Mouse (Mus musculus): ENCODE results near the gene Tex19.1. TPM values are rescaled to one million over a fixed set of nuclear protein-coding genes. Genes with fewer than 3 reads are reported as not detected.

The Tex19.1 gene
- polyA plus RNA-seq, 1 experiment from 2014 or later, result not detected

GRCm38 (mm10) chr11:121154203-121154602, 8.3 kb downstream of the Tex19.1 start:
- peaks cover 42% of the 10 kb centered on the region for H3K27me3 ChIP-seq
- 41% methylated on average over 4 of the region's 4 CpGs for WGBS
- 0 out of 2 replicates have a peak, but pooled peaks cover 6% of the 10 kb centered on the region for H3K4me1 ChIP-seq
- no peaks in the 10 kb centered on the region for H3K36me3 ChIP-seq
- no peaks in the 10 kb centered on the region for H3K9me3 ChIP-seq
- no peak for ATAC-seq (ENCODE audit: borderline replicate concordance, extremely low read depth, low FRiP score, low TSS enrichment)
- no peak overlapping the region for H3K9ac ChIP-seq
- no peak overlapping the region for H3K4me2 ChIP-seq
- H3K4me3 ChIP-seq, result no peak overlapping the region
- H3K27ac ChIP-seq, result no peak overlapping the region

- no peaks in the 10 kb centered on the region for H3K9me3 ChIP-seq
- H3K36me3 ChIP-seq, result no peaks in the 10 kb centered on the region
- 1% methylated on average over 45 of the region's 45 CpGs for WGBS
- ATAC-seq (ENCODE audit: borderline replicate concordance, extremely low read depth, low FRiP score, low TSS enrichment), result no peak
- peaks cover 42% of the 10 kb centered on the region for H3K27me3 ChIP-seq
- H3K4me3 ChIP-seq, result peak overlapping the region; percentile 33
- peak overlapping the region; percentile 24; the same call in 1 of the 2 replicates for H3K9ac ChIP-seq
- H3K27ac ChIP-seq, result no peak overlapping the region
- peak overlapping the region; percentile 66 for H3K4me2 ChIP-seq
- 0 out of 2 replicates have a peak, but pooled peaks cover 6% of the 10 kb centered on the region for H3K4me1 ChIP-seq
These were observed 10.5 kb downstream of the Tex19.1 start for GRCm38 (mm10) chr11:121156411-121156891.

- Histone ChIP-seq H3K27me3 (peaks cover 33% of the 10 kb centered on the region), H3K9ac (no peak within 1 kb of the TSS), H3K36me3 (no peaks in the 10 kb centered on the region), H3K27ac (no peak within 1 kb of the TSS), H3K9me3 (no peaks in the 10 kb centered on the region), H3K4me3 (no peak within 1 kb of the TSS), H3K4me1 (0 out of 2 replicates have a peak, but pooled peaks cover 6% of the 10 kb centered on the region), H3K4me2 (no peak within 1 kb of the TSS)
- ATAC-seq (ENCODE audit: borderline replicate concordance, extremely low read depth, low FRiP score, low TSS enrichment), result no peak
- WGBS, result 78% methylated on average over 5 of the region's 5 CpGs
These were observed 14.0 kb downstream of the Tex19.1 start, which contains the start of gene Uts2r for GRCm38 (mm10) chr11:121159971-121160370. Uts2r (plus strand) TSS chr11:121160271.

- H3K27me3 ChIP-seq, result peaks cover 25% of the 10 kb centered on the region
- WGBS, result 88% methylated on average over 26 of the region's 26 CpGs
- 0 out of 2 replicates have a peak, but pooled peaks cover 6% of the 10 kb centered on the region for H3K4me1 ChIP-seq
- no peak for ATAC-seq (ENCODE audit: borderline replicate concordance, extremely low read depth, low FRiP score, low TSS enrichment)
- no peaks in the 10 kb centered on the region for H3K9me3 ChIP-seq
- no peak overlapping the region for H3K27ac ChIP-seq
- no peak overlapping the region for H3K4me2 ChIP-seq
- no peak overlapping the region for H3K4me3 ChIP-seq
- H3K9ac ChIP-seq, result no peak overlapping the region
- H3K36me3 ChIP-seq, result no peaks in the 10 kb centered on the region
These were observed 14.8 kb downstream of the Tex19.1 start for GRCm38 (mm10) chr11:121160636-121161346.

GRCm38 (mm10) chr11:121163751-121164150, 17.8 kb downstream of the Tex19.1 start:
- no peaks in the 10 kb centered on the region for H3K27me3 ChIP-seq
- no peak overlapping the region for H3K4me2 ChIP-seq
- H3K9ac ChIP-seq, result no peak overlapping the region
- no peak for ATAC-seq (ENCODE audit: borderline replicate concordance, extremely low read depth, low FRiP score, low TSS enrichment)
- H3K4me1 ChIP-seq, result no peaks in the 10 kb centered on the region
- H3K36me3 ChIP-seq, result no peaks in the 10 kb centered on the region
- H3K9me3 ChIP-seq, result no peaks in the 10 kb centered on the region
- 77% methylated on average over 4 of the region's 4 CpGs for WGBS
- H3K4me3 ChIP-seq, result no peak overlapping the region
- H3K27ac ChIP-seq, result no peak overlapping the region

- no peak overlapping the region for H3K4me3 ChIP-seq
- no peaks in the 10 kb centered on the region for H3K36me3 ChIP-seq
- no peak overlapping the region for H3K4me2 ChIP-seq
- peaks cover 3% of the 10 kb centered on the region; the same call in 1 of the 2 replicates for H3K4me1 ChIP-seq
- no peak overlapping the region for H3K9ac ChIP-seq
- no peaks in the 10 kb centered on the region for H3K27me3 ChIP-seq
- H3K27ac ChIP-seq, result no peak overlapping the region
- 71% methylated on average over 5 of the region's 5 CpGs for WGBS
- no peak for ATAC-seq (ENCODE audit: borderline replicate concordance, extremely low read depth, low FRiP score, low TSS enrichment)
- H3K9me3 ChIP-seq, result no peaks in the 10 kb centered on the region
These were observed 27.3 kb downstream of the Tex19.1 start for GRCm38 (mm10) chr11:121173203-121173602.

- Histone ChIP-seq H3K9ac (no peak overlapping the region), H3K36me3 (no peaks in the 10 kb centered on the region), H3K4me3 (no peak overlapping the region), H3K27ac (no peak overlapping the region), H3K27me3 (no peaks in the 10 kb centered on the region), H3K9me3 (no peaks in the 10 kb centered on the region), H3K4me1 (peaks cover 3% of the 10 kb centered on the region; the same call in 1 of the 2 replicates), H3K4me2 (no peak overlapping the region)
- WGBS, result 49% methylated on average over 3 of the region's 3 CpGs
- ATAC-seq (ENCODE audit: borderline replicate concordance, extremely low read depth, low FRiP score, low TSS enrichment), result no peak
These were observed 28.3 kb downstream of the Tex19.1 start for GRCm38 (mm10) chr11:121174234-121174633.

GRCm38 (mm10) chr11:121176285-121177270, 30.6 kb downstream of the Tex19.1 start:
- Histone ChIP-seq H3K27me3 (no peaks in the 10 kb centered on the region), H3K4me2 (no peak overlapping the region), H3K9ac (no peak overlapping the region), H3K36me3 (no peaks in the 10 kb centered on the region), H3K9me3 (no peaks in the 10 kb centered on the region), H3K4me3 (no peak overlapping the region), H3K4me1 (peaks cover 3% of the 10 kb centered on the region; the same call in 1 of the 2 replicates), H3K27ac (no peak overlapping the region)
- WGBS, result 48% methylated on average over 12 of the region's 12 CpGs
- ATAC-seq (ENCODE audit: borderline replicate concordance, extremely low read depth, low FRiP score, low TSS enrichment), result peak; percentile 44

- WGBS, result 80% methylated on average over 3 of the region's 3 CpGs
- no peak for ATAC-seq (ENCODE audit: borderline replicate concordance, extremely low read depth, low FRiP score, low TSS enrichment)
- no peaks in the 10 kb centered on the region for H3K4me1 ChIP-seq
- no peak overlapping the region for H3K4me2 ChIP-seq
- no peaks in the 10 kb centered on the region for H3K36me3 ChIP-seq
- no peak overlapping the region for H3K4me3 ChIP-seq
- no peaks in the 10 kb centered on the region for H3K9me3 ChIP-seq
- no peaks in the 10 kb centered on the region for H3K27me3 ChIP-seq
- H3K27ac ChIP-seq, result no peak overlapping the region
- no peak overlapping the region for H3K9ac ChIP-seq
These were observed 43.7 kb downstream of the Tex19.1 start for GRCm38 (mm10) chr11:121189681-121190080.

- Histone ChIP-seq H3K4me1 (peaks cover under 1% of the 10 kb centered on the region; the same call in 1 of the 2 replicates), H3K9me3 (no peaks in the 10 kb centered on the region), H3K27ac (no peak overlapping the region), H3K36me3 (no peaks in the 10 kb centered on the region), H3K27me3 (no peaks in the 10 kb centered on the region), H3K9ac (no peak overlapping the region), H3K4me2 (no peak overlapping the region), H3K4me3 (no peak overlapping the region)
- WGBS, result 54% methylated on average over 2 of the region's 2 CpGs
- no peak for ATAC-seq (ENCODE audit: borderline replicate concordance, extremely low read depth, low FRiP score, low TSS enrichment)
These were observed 46.8 kb downstream of the Tex19.1 start for GRCm38 (mm10) chr11:121192742-121193141.

- Histone ChIP-seq H3K9ac (no peak overlapping the region), H3K27me3 (no peaks in the 10 kb centered on the region), H3K27ac (no peak overlapping the region), H3K36me3 (no peaks in the 10 kb centered on the region), H3K4me3 (no peak overlapping the region), H3K4me2 (no peak overlapping the region), H3K4me1 (peaks cover 7% of the 10 kb centered on the region; the same call in 1 of the 2 replicates), H3K9me3 (no peaks in the 10 kb centered on the region)
- 76% methylated on average over 3 of the region's 3 CpGs for WGBS
- ATAC-seq (ENCODE audit: borderline replicate concordance, extremely low read depth, low FRiP score, low TSS enrichment), result no peak
These were observed 47.5 kb downstream of the Tex19.1 start for GRCm38 (mm10) chr11:121193415-121193814.

All from lung, embryonic 15.5 days (tissue).